In the genomic region with DNA sequence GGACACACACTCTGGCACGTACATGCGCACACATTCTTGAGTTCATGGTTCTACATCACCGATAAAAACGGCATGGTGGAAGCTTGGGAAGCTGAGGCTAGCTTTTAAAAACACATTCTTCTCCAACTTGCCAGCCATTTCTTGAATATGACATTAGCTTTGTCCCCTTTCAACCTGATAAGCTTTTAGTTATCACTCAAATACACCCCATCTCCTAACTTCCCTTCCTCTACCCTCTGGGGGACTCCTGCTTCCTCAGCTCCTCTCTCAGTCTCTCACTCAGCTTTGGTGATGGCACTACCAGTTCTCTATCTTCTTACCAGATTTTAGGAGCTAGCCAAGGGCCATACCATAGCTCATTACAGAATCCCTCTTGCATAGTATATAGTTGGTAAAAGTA, we compare ENCODE assay signal across 19 mouse cellular contexts. TPM values are rescaled to one million over a fixed set of nuclear protein-coding genes. Genes with fewer than 3 reads are reported as not detected.
"Had no signal": no experiment of that assay in that cellular context is flagged by ENCODE, and none has a peak within 500 bp of the region (broad histone marks: within the 10 kb centered on the region; RNA-seq: fewer than 3 reads in every experiment).

No protein-coding gene starts in this region.

- H3K4me2 ChIP-seq: neural tube, embryonic 12.5 days; neural tube, embryonic 13.5 days; neural tube, embryonic 15.5 days; stomach, embryonic 15.5 days had no signal

- H3K9me3 ChIP-seq: neural tube, embryonic 12.5 days; neural tube, embryonic 13.5 days; neural tube, embryonic 15.5 days; stomach, embryonic 15.5 days had no signal

- H3K4me1 ChIP-seq: neural tube, embryonic 12.5 days; neural tube, embryonic 13.5 days; neural tube, embryonic 15.5 days had no signal

- H3K9ac ChIP-seq: neural tube, embryonic 12.5 days; neural tube, embryonic 13.5 days; neural tube, embryonic 15.5 days; stomach, embryonic 15.5 days had no signal

- H3K27me3 ChIP-seq: neural tube, embryonic 12.5 days; neural tube, embryonic 13.5 days; neural tube, embryonic 15.5 days; stomach, embryonic 15.5 days had no signal

- H3K4me3 ChIP-seq: neural tube, embryonic 12.5 days; neural tube, embryonic 13.5 days; neural tube, embryonic 15.5 days; stomach, embryonic 15.5 days had no signal

- DNase-seq: retina, postnatal 1 day; right cerebral cortex, adult 18-20 months; right cerebral cortex, postnatal 14 days; right cerebral cortex, postnatal 25 days; right cerebral cortex, postnatal 4 days; spleen, adult 18-20 months; thymus, adult 18-20 months; thymus, adult 2 months; thymus, postnatal 14 days; thymus, postnatal 25 days; thymus, postnatal 36 days; thymus, postnatal 4 days had no signal

- H3K27ac ChIP-seq: neural tube, embryonic 12.5 days; neural tube, embryonic 13.5 days; neural tube, embryonic 15.5 days; stomach, embryonic 15.5 days; stomach, postnatal 0 days had no signal

RNA-seq across cellular contexts. Expression of a gene that starts 39.6 kb away (rescaled TPM):
- total RNA-seq: neutrophil, adult 5-6 weeks had no signal

RNA-seq across cellular contexts. Expression of a gene that starts 59.2 kb away (rescaled TPM):
- total RNA-seq: neutrophil, adult 5-6 weeks had no signal
- polyA plus RNA-seq: spleen, adult 2 months had no signal
